Mouse (Mus musculus) heart, embryonic 13.5 days (tissue): ENCODE measurements around the gene Nrxn2. TPM values are rescaled to one million over a fixed set of nuclear protein-coding genes. Genes with fewer than 3 reads are reported as not detected.
A peak's percentile ranks its signal among the peaks of the same experiment; 100 is the strongest.

Source experiments
- ATAC-seq: fragments of 200-750 bp; cut with Nextera tagmentation; 2 replicates; pipeline ENCODE4 v1.8.0; 2017; ENCODE audit warnings: moderate TSS enrichment; ENCODE audit not compliant: insufficient number of reproducible peaks, low FRiP score, low TSS enrichment; ENCODE audit errors: extremely low read depth
- H3K27ac ChIP-seq: fragments of 300-500 bp; sonication (generic); replicated peaks from 2 replicates; pipeline ENCODE4 v1.5.1; 2015; ENCODE audit warnings: moderate library complexity, mild to moderate bottlenecking, inconsistent platforms
- H3K27me3 ChIP-seq: fragments of 300-500 bp; sonication (generic); replicated peaks from 2 replicates; pipeline ENCODE4 v1.6.1; 2015; ENCODE audit warnings: mild to moderate bottlenecking, inconsistent platforms
- H3K36me3 ChIP-seq: fragments of 300-500 bp; sonication (generic); 2 replicates; pipeline ENCODE4 v1.6.1; 2015; ENCODE audit warnings: mild to moderate bottlenecking, inconsistent platforms
- H3K4me1 ChIP-seq: fragments of 300-500 bp; sonication (generic); 2 replicates; pipeline ENCODE4 v1.6.1; 2015; ENCODE audit warnings: inconsistent platforms
- H3K4me2 ChIP-seq: fragments of 300-500 bp; sonication (generic); 2 replicates; pipeline ENCODE4 v1.6.1; 2015; ENCODE audit warnings: inconsistent platforms, mild to moderate bottlenecking, moderate library complexity
- H3K4me3 ChIP-seq: fragments of 300-500 bp; sonication (generic); 2 replicates; pipeline ENCODE4 v1.5.1; 2015; ENCODE audit warnings: moderate library complexity, mild to moderate bottlenecking, inconsistent platforms
- H3K9ac ChIP-seq: fragments of 300-500 bp; sonication (generic); 2 replicates; pipeline ENCODE4 v1.6.1; 2015; ENCODE audit warnings: inconsistent platforms, mild to moderate bottlenecking, moderate library complexity
- H3K9me3 ChIP-seq: fragments of 300-500 bp; sonication (generic); 2 replicates; pipeline ENCODE4 v1.6.1; 2016; ENCODE audit warnings: inconsistent platforms
- WGBS: fragments of 180-500 bp; shearing (Covaris S2); methylation state at CpG from one replicate; pipeline ENCODE4 v1.1.7; 2015; ENCODE audit warnings: mixed read lengths; 5-methylcytosine and 5-hydroxymethylcytosine counted together
- polyA plus RNA-seq: library from polyadenylated mRNA; unstranded; fragments of >200 nt; fragmentation: Nextera tagmentation; extraction: Ambion mirVana; gene quantifications from 2 replicates; pipeline ENCODE4 v1.2.1, GENCODE M21; 2015

Gene Nrxn2
- polyA plus RNA-seq, 1 experiment from 2014 or later: 0.52 TPM

- no peak for ATAC-seq
- no peaks in the 10 kb centered on the region for H3K9me3 ChIP-seq
- no peak overlapping the region for H3K4me2 ChIP-seq
- peaks cover 95% of the 10 kb centered on the region for H3K27me3 ChIP-seq
- no peak overlapping the region for H3K4me3 ChIP-seq
- H3K27ac ChIP-seq: no peak overlapping the region
- 66% methylated on average over 2 of the region's 2 CpGs for WGBS
- no peaks in the 10 kb centered on the region for H3K36me3 ChIP-seq
- H3K4me1 ChIP-seq: peaks cover 12% of the 10 kb centered on the region; the same call in 1 of the 2 replicates
- H3K9ac ChIP-seq: no peak overlapping the region
These were observed 92.0 kb downstream of the Nrxn2 start for GRCm38 (mm10) chr19:6510546-6510945.

GRCm38 (mm10) chr19:6513389-6514139 lies 95.0 kb downstream of the Nrxn2 start:
- no peak for ATAC-seq
- H3K4me2 ChIP-seq: peak overlapping the region; percentile 15; the same call in 1 of the 2 replicates
- no peak overlapping the region for H3K9ac ChIP-seq
- H3K9me3 ChIP-seq: no peaks in the 10 kb centered on the region
- no peak overlapping the region for H3K4me3 ChIP-seq
- H3K27me3 ChIP-seq: peaks cover 71% of the 10 kb centered on the region
- H3K4me1 ChIP-seq: peaks cover 12% of the 10 kb centered on the region; the same call in 1 of the 2 replicates
- H3K27ac ChIP-seq: no peak overlapping the region
- 5% methylated on average over 15 of the region's 15 CpGs for WGBS
- H3K36me3 ChIP-seq: no peaks in the 10 kb centered on the region

DNA sequence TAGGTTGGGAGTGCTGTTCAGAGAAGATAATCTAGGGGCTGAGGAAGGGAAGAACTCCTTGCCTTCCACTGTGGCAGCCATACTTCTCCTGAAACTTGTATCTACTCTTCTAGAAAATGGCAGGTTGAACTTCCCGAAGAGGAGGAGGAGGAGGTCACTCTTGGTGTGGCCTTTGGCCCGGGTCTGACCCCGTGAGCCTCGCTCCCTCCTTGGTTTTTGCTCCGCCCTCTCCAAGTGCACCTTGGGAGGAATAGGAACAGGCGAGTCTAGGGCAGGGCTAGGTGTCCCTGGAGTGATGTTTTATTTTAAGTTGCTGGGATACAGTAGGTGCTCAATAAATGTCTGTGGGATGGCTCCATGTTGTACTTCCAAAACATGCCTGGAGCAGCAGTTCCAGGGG lies 96.4 kb downstream of the Nrxn2 start:
- H3K27me3 ChIP-seq: peaks cover 62% of the 10 kb centered on the region
- H3K4me1 ChIP-seq: peaks cover 12% of the 10 kb centered on the region; the same call in 1 of the 2 replicates

DNA sequence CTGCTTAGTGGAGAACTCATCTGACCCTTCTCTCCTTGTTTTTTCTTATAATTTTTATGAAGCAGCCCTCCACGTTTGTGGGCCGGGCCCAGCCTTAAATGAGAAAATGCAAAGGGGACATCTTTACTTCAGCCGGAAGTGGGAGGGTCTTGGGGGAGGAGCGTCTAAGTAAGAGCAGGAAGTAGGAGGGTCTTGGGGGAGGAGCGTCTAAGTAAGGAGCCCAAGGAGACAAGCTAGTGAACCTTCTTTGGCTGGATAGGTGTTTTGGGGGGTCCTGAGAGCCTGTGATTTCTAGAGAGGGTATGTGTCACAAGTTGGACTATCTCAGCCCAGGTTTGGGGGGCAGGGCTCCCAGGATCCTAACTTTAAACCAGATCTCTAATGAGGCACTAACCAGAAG lies 96.9 kb downstream of the Nrxn2 start:
- 55% methylated on average over 5 of the region's 5 CpGs for WGBS
- no peak for ATAC-seq

More for the DNA sequence above, 96.4 kb downstream of the Nrxn2 start:
- H3K9ac ChIP-seq: no peak overlapping the region
- H3K4me2 ChIP-seq: no peak overlapping the region
- no peaks in the 10 kb centered on the region for H3K9me3 ChIP-seq
- no peaks in the 10 kb centered on the region for H3K36me3 ChIP-seq
- no peak for ATAC-seq
- no peak overlapping the region for H3K27ac ChIP-seq
- 66% methylated on average over 6 of the region's 6 CpGs for WGBS
- H3K4me3 ChIP-seq: no peak overlapping the region

DNA sequence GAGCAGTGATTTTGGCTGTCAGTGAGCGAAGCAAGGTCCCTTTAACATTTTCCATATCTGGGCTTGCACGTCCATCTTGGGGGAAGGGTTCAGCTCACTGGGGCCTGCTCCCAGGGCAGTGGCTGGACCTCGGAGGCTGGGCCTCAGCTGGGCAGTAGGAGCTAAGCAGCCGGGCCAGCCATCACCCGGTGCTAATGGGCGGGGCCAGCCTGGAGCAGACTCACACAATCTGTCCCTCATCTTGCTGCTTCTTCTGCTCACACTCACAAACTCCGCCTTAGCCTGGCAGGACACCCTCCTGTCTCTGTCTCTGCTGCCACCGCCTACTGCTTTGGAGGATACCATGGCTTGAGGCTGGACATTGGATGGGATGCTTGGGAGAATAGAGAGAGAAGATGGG lies 97.6 kb downstream of the Nrxn2 start:
- no peak for ATAC-seq
- no peak overlapping the region for H3K27ac ChIP-seq
- H3K4me1 ChIP-seq: peaks cover 12% of the 10 kb centered on the region; the same call in 1 of the 2 replicates
- 56% methylated on average over 8 of the region's 8 CpGs for WGBS
- H3K9me3 ChIP-seq: no peaks in the 10 kb centered on the region
- H3K9ac ChIP-seq: no peak overlapping the region
- peaks cover 51% of the 10 kb centered on the region for H3K27me3 ChIP-seq
- H3K4me3 ChIP-seq: no peak overlapping the region
- H3K36me3 ChIP-seq: no peaks in the 10 kb centered on the region
- H3K4me2 ChIP-seq: no peak overlapping the region

More for the DNA sequence above, 96.9 kb downstream of the Nrxn2 start:
- H3K36me3 ChIP-seq: no peaks in the 10 kb centered on the region
- H3K9me3 ChIP-seq: no peaks in the 10 kb centered on the region
- no peak overlapping the region for H3K4me2 ChIP-seq
- H3K4me1 ChIP-seq: peaks cover 12% of the 10 kb centered on the region; the same call in 1 of the 2 replicates
- H3K27me3 ChIP-seq: peaks cover 57% of the 10 kb centered on the region
- H3K4me3 ChIP-seq: no peak overlapping the region
- no peak overlapping the region for H3K9ac ChIP-seq
- no peak overlapping the region for H3K27ac ChIP-seq

DNA sequence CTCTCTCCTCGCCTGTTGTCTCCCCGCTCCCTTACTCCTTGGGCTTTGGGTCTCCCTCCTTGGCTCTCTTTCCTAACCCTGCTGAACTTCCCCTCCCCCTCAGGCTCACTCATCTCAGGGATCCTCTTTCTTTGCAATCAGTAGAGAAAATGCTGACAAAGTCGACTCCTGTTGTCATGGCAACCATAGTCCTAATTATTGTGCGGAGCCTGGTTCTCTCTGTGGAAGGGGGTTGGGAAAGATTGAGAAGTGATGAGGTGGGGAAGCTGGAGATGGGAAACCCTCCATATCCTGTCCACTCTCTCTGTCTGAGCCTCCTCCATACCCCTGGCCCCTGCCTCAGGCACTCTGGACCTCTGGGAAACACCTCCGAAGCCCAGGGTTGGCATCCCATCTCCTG lies 100.1 kb downstream of the Nrxn2 start:
- WGBS: 63% methylated on average over 5 of the region's 5 CpGs
- Histone ChIP-seq H3K27ac (no peak overlapping the region), H3K9me3 (no peaks in the 10 kb centered on the region), H3K4me2 (no peak overlapping the region), H3K9ac (no peak overlapping the region), H3K4me3 (no peak overlapping the region), H3K36me3 (no peaks in the 10 kb centered on the region), H3K27me3 (peaks cover 35% of the 10 kb centered on the region), H3K4me1 (peaks cover 7% of the 10 kb centered on the region; the same call in 1 of the 2 replicates)
- ATAC-seq: no peak

- no peaks in the 10 kb centered on the region for H3K4me1 ChIP-seq
- peaks cover 26% of the 10 kb centered on the region for H3K27me3 ChIP-seq
- H3K27ac ChIP-seq: no peak overlapping the region
- H3K4me2 ChIP-seq: no peak overlapping the region
- ATAC-seq: no peak
- H3K9me3 ChIP-seq: no peaks in the 10 kb centered on the region
- H3K9ac ChIP-seq: no peak overlapping the region
- H3K4me3 ChIP-seq: no peak overlapping the region
- H3K36me3 ChIP-seq: no peaks in the 10 kb centered on the region
- WGBS: 43% methylated on average over 2 of the region's 2 CpGs
These were observed 101.0 kb downstream of the Nrxn2 start for GRCm38 (mm10) chr19:6519483-6519882.

DNA sequence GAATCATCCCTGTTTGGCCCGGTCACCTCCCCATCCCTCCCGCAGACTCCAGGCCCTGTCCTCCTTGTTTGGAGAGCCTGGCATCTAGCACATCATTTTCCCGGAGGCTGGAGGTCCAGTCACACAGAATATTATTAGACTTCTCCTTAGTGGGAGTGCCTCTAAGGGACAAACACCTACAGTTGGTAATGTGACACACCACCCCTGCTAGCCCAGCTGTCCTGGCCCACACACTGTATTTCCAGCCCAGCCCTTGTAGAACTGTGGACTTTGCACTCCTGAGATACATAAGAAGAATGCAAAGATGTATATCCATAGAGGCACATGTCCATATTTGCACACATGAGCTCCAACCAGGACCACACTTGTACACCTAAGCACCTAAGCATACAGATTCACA lies 103.1 kb downstream of the Nrxn2 start:
- H3K4me1 ChIP-seq: no peaks in the 10 kb centered on the region
- no peak for ATAC-seq
- no peak overlapping the region for H3K4me2 ChIP-seq
- peaks cover 22% of the 10 kb centered on the region for H3K27me3 ChIP-seq
- H3K4me3 ChIP-seq: no peak overlapping the region
- H3K36me3 ChIP-seq: no peaks in the 10 kb centered on the region
- WGBS: 66% methylated on average over 3 of the region's 3 CpGs
- no peak overlapping the region for H3K9ac ChIP-seq
- no peak overlapping the region for H3K27ac ChIP-seq
- no peaks in the 10 kb centered on the region for H3K9me3 ChIP-seq

DNA sequence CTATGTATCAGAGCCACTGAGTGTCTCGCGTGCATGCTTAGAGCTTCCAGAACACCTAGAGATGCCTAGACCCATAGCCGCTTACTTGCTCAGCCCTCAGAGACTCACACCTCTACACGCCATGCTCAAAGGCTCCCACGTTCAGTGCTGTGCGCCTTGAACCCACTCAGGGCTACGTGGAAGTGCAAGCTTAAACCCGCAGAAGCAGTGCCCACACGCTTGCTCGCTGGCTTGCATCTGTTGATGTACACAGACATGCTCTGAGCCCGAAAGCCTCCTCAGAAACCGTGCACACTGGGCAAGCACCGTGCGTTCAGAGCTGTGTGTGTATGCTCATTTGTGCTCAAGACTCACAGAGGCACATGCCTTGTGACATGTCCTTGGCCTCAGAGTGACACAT lies 103.8 kb downstream of the Nrxn2 start:
- no peak overlapping the region for H3K27ac ChIP-seq
- H3K4me2 ChIP-seq: no peak overlapping the region
- ATAC-seq: no peak
- H3K9ac ChIP-seq: no peak overlapping the region
- H3K4me3 ChIP-seq: no peak overlapping the region
- H3K4me1 ChIP-seq: no peaks in the 10 kb centered on the region
- H3K36me3 ChIP-seq: no peaks in the 10 kb centered on the region
- no peaks in the 10 kb centered on the region for H3K9me3 ChIP-seq
- 86% methylated on average over 14 of the region's 14 CpGs for WGBS
- H3K27me3 ChIP-seq: peaks cover 22% of the 10 kb centered on the region

DNA sequence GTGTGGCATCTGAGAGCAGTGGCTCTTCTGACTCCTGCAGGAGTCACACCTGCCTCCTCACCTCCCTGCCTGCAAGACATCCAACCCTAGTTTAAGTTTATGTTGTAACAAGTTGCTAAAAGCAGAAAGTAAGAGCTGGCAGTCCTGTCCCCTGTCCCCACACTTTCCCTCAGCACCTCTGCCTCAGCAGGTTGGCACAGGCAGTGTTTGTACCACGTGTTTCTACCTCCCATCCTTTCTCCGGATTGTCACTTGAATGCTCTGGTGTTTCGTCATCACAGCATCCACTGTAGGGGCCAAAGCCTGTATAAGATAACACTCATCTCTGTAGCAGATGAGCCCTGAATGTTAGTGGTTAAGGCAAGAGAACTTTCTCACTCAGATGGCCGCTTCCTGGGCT lies 106.5 kb downstream of the Nrxn2 start:
- no peaks in the 10 kb centered on the region for H3K9me3 ChIP-seq
- H3K27me3 ChIP-seq: peaks cover 37% of the 10 kb centered on the region
- no peaks in the 10 kb centered on the region for H3K36me3 ChIP-seq
- H3K27ac ChIP-seq: no peak overlapping the region
- H3K4me3 ChIP-seq: no peak overlapping the region
- H3K9ac ChIP-seq: no peak overlapping the region
- no peak for ATAC-seq
- H3K4me1 ChIP-seq: no peaks in the 10 kb centered on the region
- 68% methylated on average over 4 of the region's 4 CpGs for WGBS
- no peak overlapping the region for H3K4me2 ChIP-seq

GRCm38 (mm10) chr19:6526010-6526409 lies 107.5 kb downstream of the Nrxn2 start:
- no peak for ATAC-seq
- 79% methylated on average over 9 of the region's 9 CpGs for WGBS

DNA sequence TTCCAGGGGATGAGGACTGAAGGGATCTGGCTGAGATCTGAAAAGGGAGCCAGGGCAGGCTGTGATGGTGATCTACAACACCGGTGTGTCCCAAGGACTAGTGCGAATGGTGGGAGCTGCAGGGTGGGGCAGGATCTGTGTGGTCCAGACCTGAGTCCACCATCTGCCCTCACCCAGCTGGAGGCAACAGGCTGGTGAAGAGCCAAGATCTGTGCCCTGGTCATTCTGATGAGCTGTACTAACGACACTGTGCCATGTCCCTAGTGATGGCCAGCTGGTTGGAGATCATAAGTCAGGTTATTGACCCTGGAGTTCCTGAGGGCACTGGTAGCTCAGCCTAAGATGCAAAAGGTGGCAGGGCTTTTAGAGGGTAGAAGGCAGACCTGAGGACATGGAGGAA lies 108.9 kb downstream of the Nrxn2 start:
- 85% methylated on average over 3 of the region's 3 CpGs for WGBS
- Histone ChIP-seq H3K9me3 (no peaks in the 10 kb centered on the region), H3K36me3 (no peaks in the 10 kb centered on the region), H3K4me1 (peaks cover 19% of the 10 kb centered on the region), H3K9ac (no peak overlapping the region), H3K4me2 (no peak overlapping the region), H3K27ac (no peak overlapping the region), H3K4me3 (no peak overlapping the region), H3K27me3 (peaks cover 50% of the 10 kb centered on the region)
- no peak for ATAC-seq

More at GRCm38 (mm10) chr19:6526010-6526409, 107.5 kb downstream of the Nrxn2 start:
- Histone ChIP-seq H3K4me2 (no peak overlapping the region), H3K9ac (no peak overlapping the region), H3K27me3 (peaks cover 46% of the 10 kb centered on the region), H3K9me3 (no peaks in the 10 kb centered on the region), H3K36me3 (no peaks in the 10 kb centered on the region), H3K4me3 (no peak overlapping the region), H3K27ac (no peak overlapping the region), H3K4me1 (peaks cover 5% of the 10 kb centered on the region; the same call in 1 of the 2 replicates)
